Mouse (Mus musculus) lung, embryonic 14.5 days (tissue): ENCODE data around the gene Uts2r. TPM values are rescaled to one million over a fixed set of nuclear protein-coding genes. Genes with fewer than 3 reads are reported as not detected.
A peak's percentile ranks its signal among the peaks of the same experiment; 100 is the strongest.

Source experiments
- ATAC-seq: fragments of 200-750 bp; cut with Nextera tagmentation; 2 replicates; pipeline ENCODE4 v1.8.0; 2017; ENCODE audit warnings: mild to moderate bottlenecking, moderate TSS enrichment, moderate library complexity; ENCODE audit not compliant: insufficient read depth
- DNase-seq: peaks from one replicate; pipeline ENCODE4 v3.0.0-alpha.2; 2015
- H3K27ac ChIP-seq: fragments of 300-500 bp; sonication (generic); 2 replicates; pipeline ENCODE4 v1.5.1; 2014; ENCODE audit warnings: low read depth, mild to moderate bottlenecking, moderate library complexity
- H3K27me3 ChIP-seq: fragments of 300-500 bp; sonication (generic); 2 replicates; pipeline ENCODE4 v1.6.1; 2014; ENCODE audit warnings: low read length, control low read depth; ENCODE audit not compliant: insufficient read depth
- H3K36me3 ChIP-seq: fragments of 300-500 bp; sonication (generic); 2 replicates; pipeline ENCODE4 v1.6.1; 2014; ENCODE audit warnings: control low read depth; ENCODE audit not compliant: insufficient read depth
- H3K4me1 ChIP-seq: fragments of 300-500 bp; sonication (generic); 2 replicates; pipeline ENCODE4 v1.6.1; 2014; ENCODE audit warnings: antibody characterized with exemption, control low read depth; ENCODE audit not compliant: insufficient read depth
- H3K4me2 ChIP-seq: fragments of 300-500 bp; sonication (generic); 2 replicates; pipeline ENCODE4 v1.6.1; 2014; ENCODE audit warnings: mild to moderate bottlenecking
- H3K4me3 ChIP-seq: fragments of 300-500 bp; sonication (generic); 2 replicates; pipeline ENCODE4 v1.5.1; 2014; ENCODE audit warnings: low read depth, low read length
- H3K9ac ChIP-seq: fragments of 300-500 bp; sonication (generic); 2 replicates; pipeline ENCODE4 v1.6.1; 2014
- H3K9me3 ChIP-seq: fragments of 300-500 bp; sonication (generic); 2 replicates; pipeline ENCODE4 v1.6.1; 2016; ENCODE audit warnings: low read depth, low read length, control low read depth
- CTCF ChIP-seq: IDR thresholded peaks from 2 replicates; pipeline ENCODE4 v1.5.1; 2016; ENCODE audit warnings: antibody characterized with exemption, low read depth
- WGBS: fragments of 180-500 bp; shearing (Covaris S2); extraction: QIAGEN DNeasy Blood & Tissue Kit; methylation state at CpG from one replicate; pipeline ENCODE4 v1.1.7; 2014; 5-methylcytosine and 5-hydroxymethylcytosine counted together
- polyA plus RNA-seq: library from polyadenylated mRNA; unstranded; fragments of >200 nt; fragmentation: Nextera tagmentation; extraction: Ambion mirVana; gene quantifications from 2 replicates; pipeline ENCODE4 v1.2.1, GENCODE M21; 2014

Gene Uts2r
- polyA plus RNA-seq, 1 experiment from 2014 or later: not detected

DNA sequence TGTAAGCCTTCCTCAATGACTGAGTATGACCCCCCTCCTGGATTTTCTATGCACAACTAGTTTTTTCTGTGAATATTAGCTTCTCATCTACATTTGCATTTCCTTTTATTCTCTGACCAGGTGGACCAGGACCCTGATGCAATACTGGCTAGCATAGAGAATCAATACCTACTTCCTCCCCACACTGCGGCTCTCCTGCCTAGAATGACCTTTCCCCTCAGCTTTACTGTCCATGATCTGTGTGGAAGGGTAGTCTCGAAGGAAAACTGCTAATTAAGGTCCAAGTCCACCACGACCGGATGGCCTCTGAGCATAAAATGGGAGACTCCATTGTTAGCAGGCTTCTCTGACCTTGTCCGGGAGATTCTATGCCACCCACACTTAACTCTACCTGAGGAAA lies 22.4 kb upstream of the Uts2r start:
- Histone ChIP-seq H3K4me2 (no peak overlapping the region), H3K9me3 (no peaks in the 10 kb centered on the region), H3K4me1 (no peaks in the 10 kb centered on the region), H3K27me3 (no peaks in the 10 kb centered on the region), H3K9ac (no peak overlapping the region), H3K27ac (no peak overlapping the region), H3K4me3 (no peak overlapping the region), H3K36me3 (no peaks in the 10 kb centered on the region)
- 85% methylated on average over 5 of the region's 5 CpGs for WGBS
- no peak for TF ChIP-seq CTCF
- ATAC-seq (no peak), DNase-seq (no peak)

DNA sequence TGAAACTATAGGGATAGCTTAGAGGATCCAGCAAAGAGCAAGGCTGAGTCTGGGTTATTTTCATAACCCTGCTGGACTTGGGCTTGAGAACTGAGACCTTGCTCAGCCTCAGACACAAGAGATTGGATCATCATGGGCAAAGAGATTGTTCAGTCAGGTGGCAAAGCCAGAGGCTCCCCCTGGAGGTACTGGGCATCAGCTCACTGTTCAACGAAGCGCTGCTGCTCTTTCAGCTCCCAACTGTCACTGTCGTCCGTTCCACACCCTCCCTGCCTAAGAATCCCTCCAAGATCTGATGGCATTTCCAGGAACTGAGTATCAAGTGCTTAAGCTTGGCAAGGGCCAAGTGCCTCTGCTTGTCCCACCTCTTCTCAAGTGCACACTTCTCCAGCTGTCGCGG lies 21.3 kb upstream of the Uts2r start:
- Histone ChIP-seq H3K4me2 (no peak overlapping the region), H3K4me1 (no peaks in the 10 kb centered on the region), H3K27ac (no peak overlapping the region), H3K9me3 (no peaks in the 10 kb centered on the region), H3K9ac (no peak overlapping the region), H3K4me3 (no peak overlapping the region), H3K27me3 (no peaks in the 10 kb centered on the region), H3K36me3 (no peaks in the 10 kb centered on the region)
- peak; percentile 17 for DNase-seq
- 40% methylated on average over 6 of the region's 6 CpGs for WGBS
- TF ChIP-seq CTCF: peak; percentile 39
- no peak for ATAC-seq

DNA sequence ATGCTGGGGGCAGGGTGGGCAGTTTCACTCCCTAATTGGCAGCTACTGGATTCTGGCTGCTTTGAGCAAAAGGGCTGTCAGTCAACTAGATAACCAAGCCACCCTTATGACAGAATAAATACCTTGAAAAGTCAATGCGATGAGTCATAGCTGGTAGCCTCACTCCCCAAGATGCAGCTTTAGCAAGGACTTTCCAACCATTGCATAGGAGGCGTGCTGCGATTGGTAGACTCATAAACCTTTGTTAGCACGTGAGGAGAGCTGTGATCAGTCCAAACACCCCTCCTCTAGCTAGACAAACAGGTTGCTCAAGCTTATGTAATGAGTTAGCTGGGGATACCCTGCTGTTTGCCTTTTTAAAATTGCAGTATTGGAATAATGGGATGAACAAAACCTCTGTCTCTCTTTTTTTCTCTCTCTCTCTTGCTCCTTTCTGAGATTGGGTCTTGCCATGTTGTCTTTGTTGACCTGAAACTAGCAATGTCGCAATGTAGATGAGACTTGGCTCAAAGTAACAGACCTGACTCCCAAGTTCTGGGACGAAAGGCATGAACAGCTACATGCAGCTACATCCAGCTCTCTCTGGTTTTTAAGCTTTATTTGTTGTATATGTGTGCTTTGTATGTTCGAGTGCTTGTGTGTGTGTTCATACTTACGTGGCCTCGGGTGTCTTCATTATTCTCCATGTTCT lies 16.6 kb upstream of the Uts2r start:
- Histone ChIP-seq H3K27ac (no peak overlapping the region), H3K9ac (no peak overlapping the region), H3K4me3 (no peak overlapping the region), H3K27me3 (no peaks in the 10 kb centered on the region), H3K36me3 (no peaks in the 10 kb centered on the region), H3K4me1 (no peaks in the 10 kb centered on the region), H3K9me3 (no peaks in the 10 kb centered on the region), H3K4me2 (no peak overlapping the region)
- TF ChIP-seq CTCF: no peak
- no peak for ATAC-seq
- DNase-seq: peak; percentile 3
- 69% methylated on average over 9 of the region's 9 CpGs for WGBS

DNA sequence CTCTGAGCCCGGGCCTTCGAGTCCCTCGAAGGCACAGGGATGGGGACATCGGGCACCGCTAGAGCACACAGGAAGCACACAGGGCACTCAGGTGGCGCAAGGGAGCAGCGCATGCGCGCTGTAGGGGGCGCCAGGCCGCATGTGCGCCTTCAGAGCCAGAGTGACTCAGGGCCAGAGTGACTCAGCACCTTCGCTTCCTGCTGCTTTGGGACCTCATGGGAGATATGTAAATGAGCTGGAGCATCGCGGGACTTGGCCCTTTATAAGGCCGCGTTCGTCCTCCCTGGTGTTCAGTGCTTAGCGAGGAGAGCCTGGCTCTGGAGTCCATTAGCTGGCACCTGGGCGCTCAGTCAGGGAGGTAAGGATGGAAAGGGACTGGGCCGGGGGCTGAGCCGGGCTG lies 14.2 kb upstream of the Uts2r start, which contains the start of gene Tex19.1:
Gene Tex19.1, plus strand, starts transcription at position 279 of the 400 bp plus-strand sequence.
- no peaks in the 10 kb centered on the region for H3K4me1 ChIP-seq
- WGBS: 88% methylated on average over 22 of the region's 22 CpGs
- DNase-seq (no peak), ATAC-seq (no peak)
- no peaks in the 10 kb centered on the region for H3K27me3 ChIP-seq
- H3K9me3 ChIP-seq: no peaks in the 10 kb centered on the region
- H3K4me2 ChIP-seq: no peak within 1 kb of the TSS
- no peaks in the 10 kb centered on the region for H3K36me3 ChIP-seq
- no peak within 1 kb of the TSS for H3K27ac ChIP-seq
- H3K9ac ChIP-seq: no peak within 1 kb of the TSS
- TF ChIP-seq CTCF: no peak; the same call in 1 of the 2 replicates
- H3K4me3 ChIP-seq: no peak within 1 kb of the TSS

DNA sequence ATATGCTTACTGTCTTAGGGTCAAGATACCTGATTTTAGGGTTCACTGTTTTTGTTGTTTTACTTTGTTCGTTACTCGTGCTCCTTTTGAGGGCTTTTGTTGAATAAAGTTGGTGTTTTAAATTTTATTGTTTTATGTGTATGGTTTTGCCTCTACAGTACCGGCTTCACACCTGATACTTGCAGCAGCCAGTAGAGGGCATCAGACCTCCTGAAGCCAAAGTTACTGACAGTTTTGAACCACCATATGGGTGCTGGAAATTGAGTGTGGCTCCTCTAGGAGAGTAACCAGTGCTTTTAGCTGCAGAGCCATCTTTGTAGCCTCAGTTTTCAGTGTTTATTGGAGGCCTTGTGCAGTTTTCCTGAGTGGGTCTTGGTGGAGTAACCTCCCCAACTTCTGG lies 11.9 kb upstream of the Uts2r start:
- Histone ChIP-seq H3K4me3 (no peak overlapping the region), H3K4me2 (no peak overlapping the region), H3K36me3 (no peaks in the 10 kb centered on the region), H3K4me1 (no peaks in the 10 kb centered on the region), H3K9me3 (no peaks in the 10 kb centered on the region), H3K9ac (no peak overlapping the region), H3K27me3 (no peaks in the 10 kb centered on the region), H3K27ac (no peak overlapping the region)
- WGBS: 76% methylated on average over 3 of the region's 3 CpGs
- DNase-seq (no peak), ATAC-seq (no peak)
- TF ChIP-seq CTCF: peak; percentile 28

DNA sequence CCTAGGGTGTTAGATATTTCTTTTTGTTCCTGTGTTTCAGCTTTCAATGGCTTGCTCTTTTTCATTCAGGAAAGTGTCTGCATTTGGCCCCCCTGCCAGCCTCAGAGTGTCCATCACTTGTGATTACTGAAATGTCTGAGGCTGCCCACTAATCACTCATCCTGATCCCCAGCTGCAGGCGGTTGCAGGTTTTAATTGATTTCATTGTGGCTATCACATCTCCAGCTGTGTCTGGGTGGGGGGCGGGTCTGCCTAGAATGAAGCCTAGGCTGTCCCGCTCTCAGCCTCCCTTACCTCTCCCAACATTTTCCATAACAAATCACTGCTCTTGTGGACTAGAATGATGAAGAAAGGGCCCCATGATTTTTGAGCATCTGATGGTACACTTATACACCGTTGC lies 5.9 kb upstream of the Uts2r start:
- Histone ChIP-seq H3K4me3 (no peak overlapping the region), H3K4me1 (0 out of 2 replicates have a peak, but pooled peaks cover 5% of the 10 kb centered on the region), H3K4me2 (no peak overlapping the region), H3K36me3 (no peaks in the 10 kb centered on the region), H3K9ac (no peak overlapping the region), H3K27me3 (peaks cover 35% of the 10 kb centered on the region), H3K9me3 (no peaks in the 10 kb centered on the region), H3K27ac (no peak overlapping the region)
- 34% methylated on average over 4 of the region's 4 CpGs for WGBS
- no peak for TF ChIP-seq CTCF
- DNase-seq (no peak), ATAC-seq (no peak)

DNA sequence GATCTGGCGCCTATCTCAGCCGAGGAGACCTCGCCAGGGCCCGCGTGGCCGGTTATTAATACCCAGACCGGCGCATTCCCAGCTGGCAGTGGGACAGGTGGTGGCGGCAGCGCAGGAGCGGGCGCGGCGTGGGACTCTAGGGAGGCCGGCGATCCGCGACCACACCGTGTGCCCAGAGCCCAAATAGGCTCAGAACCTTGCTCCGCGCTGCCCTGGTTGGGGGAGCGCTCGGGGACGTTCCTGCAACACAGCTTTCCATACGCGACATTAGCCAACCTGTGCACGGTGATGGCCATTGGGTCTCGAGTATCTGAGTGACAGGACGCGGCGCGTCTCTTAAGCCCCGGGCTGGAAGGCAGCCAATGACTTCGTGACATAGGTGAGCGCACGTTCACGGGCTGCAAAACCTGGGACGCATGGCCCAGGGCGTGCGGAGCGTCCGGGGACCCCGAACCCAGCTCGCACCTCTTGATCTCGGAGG lies 3.6 kb upstream of the Uts2r start:
- TF ChIP-seq CTCF: no peak
- 1% methylated on average over 45 of the region's 45 CpGs for WGBS
- Histone ChIP-seq H3K4me3 (peak overlapping the region; percentile 35), H3K9ac (no peak overlapping the region; the same call in 1 of the 2 replicates), H3K27ac (no peak overlapping the region), H3K9me3 (no peaks in the 10 kb centered on the region), H3K4me2 (peak overlapping the region; percentile 69), H3K27me3 (peaks cover 35% of the 10 kb centered on the region), H3K36me3 (no peaks in the 10 kb centered on the region), H3K4me1 (0 out of 2 replicates have a peak, but pooled peaks cover 5% of the 10 kb centered on the region)
- DNase-seq: peak; percentile 48
- no peak for ATAC-seq
